Mouse (Mus musculus): Measurements from ENCODE around the gene Rnase10. TPM values are rescaled to one million over a fixed set of nuclear protein-coding genes. Genes with fewer than 3 reads are reported as not detected.

The Rnase10 gene
- total RNA-seq, 2 experiments from 2014 or later: not detected

DNA sequence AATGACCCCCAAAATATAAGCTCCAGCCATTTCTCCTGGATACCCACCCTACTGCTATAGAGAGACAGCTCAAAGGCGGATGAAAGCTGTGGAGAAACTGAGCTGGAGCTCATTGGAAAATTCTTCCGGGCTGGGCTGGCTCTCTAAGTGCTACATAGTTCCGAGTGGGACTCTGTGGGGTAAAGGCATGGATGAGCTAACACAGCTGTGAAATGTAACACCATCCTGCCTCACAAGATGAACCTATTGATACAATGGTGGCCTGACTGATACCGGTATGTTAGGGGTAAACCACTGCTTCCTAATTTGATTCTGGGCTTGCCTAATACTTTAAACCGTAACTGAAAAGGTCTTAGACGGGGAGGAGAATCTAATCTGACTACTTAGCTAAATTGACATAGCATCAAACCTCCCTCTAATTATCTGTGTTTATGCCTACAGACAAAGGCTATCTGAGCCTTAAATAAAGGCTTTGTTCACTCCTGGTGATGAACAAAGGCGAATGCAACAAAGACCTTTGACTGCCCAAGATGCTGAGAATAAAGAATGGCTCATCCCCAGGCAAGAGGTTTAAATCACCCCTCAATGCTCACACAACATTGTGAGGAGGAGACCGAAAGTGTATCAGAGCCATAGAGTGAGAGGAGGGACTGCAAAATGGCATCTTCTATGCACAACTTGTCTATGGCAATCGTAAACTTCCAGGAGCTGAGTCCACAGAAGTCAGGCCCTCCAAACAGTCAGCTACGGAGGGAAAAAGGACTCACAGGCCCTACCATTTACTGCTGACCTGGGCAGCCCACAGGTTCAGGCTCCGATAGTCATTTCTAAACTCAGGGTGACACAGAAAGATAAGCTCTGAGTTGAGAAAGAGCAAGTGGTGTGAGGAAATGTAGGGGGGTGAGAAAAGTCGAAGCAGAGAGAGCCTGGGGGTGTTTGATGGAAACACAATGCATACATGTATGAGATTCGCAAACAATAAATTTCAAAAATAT, 47.0 kb downstream of the Rnase10 start:
- intact Hi-C loops (cut with DNase I): no loop called here
- no peak for TF ChIP-seq CTCF (IDR thresholded peaks at IDR 0.05)
- DNase-seq (ENCODE audit: extremely low spot score in 1 of 2, low spot score in 2 of 2): no peak
- H3K4me3 ChIP-seq: no peak overlapping the region
- H3K27ac ChIP-seq: no peak overlapping the region

DNA sequence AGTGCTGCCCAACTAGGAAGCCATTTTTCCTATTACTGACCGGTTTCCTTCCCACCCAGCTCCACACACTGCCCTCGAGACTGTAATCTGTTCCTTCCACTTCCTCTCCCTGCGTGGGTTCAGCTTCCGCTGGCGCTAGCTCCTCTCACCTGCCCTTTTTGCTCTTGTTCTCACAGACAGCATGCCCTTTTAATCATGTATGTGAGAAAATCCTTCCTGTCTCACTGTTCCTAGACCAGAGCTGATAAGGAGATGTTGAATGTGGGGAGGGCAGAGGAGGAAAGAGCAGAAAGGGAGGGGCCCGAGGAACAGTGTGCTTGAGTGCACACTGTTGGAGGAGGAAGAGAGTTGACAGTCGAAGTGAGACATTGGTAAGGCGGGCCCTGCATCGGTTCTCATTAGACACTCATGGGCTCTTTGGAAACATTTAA, 49.9 kb downstream of the Rnase10 start, which contains the start of gene Rnase12:
Rnase12 (minus strand) TSS at position 261 of the 431 bp plus-strand sequence.
- no peak for DNase-seq (ENCODE audit: extremely low spot score in 1 of 2, low spot score in 2 of 2)
- Histone ChIP-seq H3K4me3 (no peak within 1 kb of the TSS), H3K27ac (no peak within 1 kb of the TSS)
- TF ChIP-seq CTCF (IDR thresholded peaks at IDR 0.05): no peak
- intact Hi-C loops (cut with DNase I): no loop called here

Other genes with a start within 250 kb of the Rnase10 start
- gene Ttc5, start 222.2 kb upstream of the Rnase10 start, total RNA-seq (2021): 10 to 100 TPM; 50.8 to 62.1 TPM
- not detected for gene Ccnb1ip1, start 200.0 kb upstream of the Rnase10 start, total RNA-seq (2021)
- 10 to 100 TPM; 25.8 to 27.1 TPM for gene Parp2, start 199.9 kb upstream of the Rnase10 start, total RNA-seq (2021)
- gene Tep1, start 137.2 kb upstream of the Rnase10 start, total RNA-seq (2021): 1 to 10 TPM; 3.2 to 4.4 TPM
- 1 to 10 TPM; 4.8 to 6.4 TPM for gene Klhl33, start 110.2 kb upstream of the Rnase10 start, total RNA-seq (2021)
- 10 to 100 TPM; 29.2 to 34.8 TPM for gene Osgep, start 82.9 kb upstream of the Rnase10 start, total RNA-seq (2021)
- gene Apex1, start 82.8 kb upstream of the Rnase10 start, total RNA-seq (2021): 10 to 100 TPM; 54.9 to 58.8 TPM
- 10 to 100 TPM; 95.6 to 98.2 TPM for gene Pip4p1, start 76.9 kb upstream of the Rnase10 start, total RNA-seq (2021)
- 10 to 100 TPM; 11.7 to 13.3 TPM for gene Pnp, start 76.7 kb upstream of the Rnase10 start, total RNA-seq (2021)
- gene Gm49342, start 63.2 kb upstream of the Rnase10 start, total RNA-seq (2021): 1 to 10 TPM; 8.4 to 9.2 TPM
- gene Pnp2, start 51.8 kb upstream of the Rnase10 start, total RNA-seq (2021): under 1 TPM; 0.81 to 0.84 TPM
- not detected for gene Rnase9, start 34.1 kb downstream of the Rnase10 start, total RNA-seq (2021)
- not detected for gene Rnase11, start 42.4 kb downstream of the Rnase10 start, total RNA-seq (2021)
- not detected for gene Rnase12, start 49.9 kb downstream of the Rnase10 start, total RNA-seq (2021)
- gene Olfr750, start 66.7 kb downstream of the Rnase10 start, total RNA-seq (2021): not detected
- gene Rnase4, start 83.3 kb downstream of the Rnase10 start, total RNA-seq (2021): 10 to 100 TPM; 14.6 to 15.4 TPM
- 1 to 10 TPM; 3.0 to 3.9 TPM for gene Ang, start 83.4 kb downstream of the Rnase10 start, total RNA-seq (2021)
- gene Eddm3b, start 106.7 kb downstream of the Rnase10 start, total RNA-seq (2021): not detected
- gene Rnase6, start 116.2 kb downstream of the Rnase10 start, total RNA-seq (2021): under 1 TPM in 1 of 2 experiments, not detected in 1; 0.35 TPM
- under 1 TPM; 0.70 to 0.96 TPM for gene Rnase1, start 139.0 kb downstream of the Rnase10 start, total RNA-seq (2021)
- gene Rnase2b, start 154.5 kb downstream of the Rnase10 start, total RNA-seq (2021): not detected
- not detected for gene Ang2, start 191.4 kb downstream of the Rnase10 start, total RNA-seq (2021)
- not detected for gene Ear14, start 195.6 kb downstream of the Rnase10 start, total RNA-seq (2021)
- gene Rnase2a, start 248.4 kb downstream of the Rnase10 start, total RNA-seq (2021): not detected